In the genomic region with DNA sequence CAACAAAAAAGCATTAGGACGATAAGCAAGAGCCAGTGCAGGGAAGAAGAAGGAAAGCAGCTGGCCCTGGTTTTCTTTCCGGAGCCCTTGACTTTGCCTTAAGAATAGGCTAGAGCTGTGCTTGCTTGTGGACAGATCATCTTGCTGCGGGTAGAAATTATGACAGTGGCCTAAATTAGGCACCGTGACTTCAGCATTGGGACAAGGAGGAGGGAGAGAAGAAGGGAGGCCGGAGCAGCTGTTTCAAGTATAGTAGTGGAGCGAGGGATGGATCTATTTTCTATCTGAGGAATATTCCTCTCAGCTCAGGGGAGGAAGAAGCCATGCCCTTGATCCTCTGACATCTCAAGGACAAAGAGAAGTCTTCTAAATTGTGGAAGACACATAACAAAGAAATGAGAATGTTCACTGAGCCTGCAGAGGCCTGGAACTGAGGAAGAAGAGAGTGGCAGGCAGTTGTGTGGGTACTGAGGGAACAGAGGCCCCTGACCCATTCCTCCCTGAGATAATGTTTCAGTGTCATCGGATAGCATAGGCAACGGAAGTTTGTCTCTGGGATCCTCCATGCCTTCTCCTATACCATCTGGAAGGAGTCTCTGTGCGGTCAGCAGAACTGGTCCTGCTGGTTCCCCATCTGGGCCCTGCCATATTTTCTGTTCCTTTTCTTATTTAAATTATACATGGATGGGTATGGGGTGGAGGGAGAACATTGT, we compare ENCODE assay signal across 22 mouse cellular contexts. TPM values are rescaled to one million over a fixed set of nuclear protein-coding genes. Genes with fewer than 3 reads are reported as not detected.
DNase-seq lines count a peak whose midpoint lies in the region; ATAC-seq lines count a peak whose summit lies in the region.
"Had no signal": no experiment of that assay in that cellular context is flagged by ENCODE, and none has a peak within 500 bp of the region (broad histone marks: within the 10 kb centered on the region; RNA-seq: fewer than 3 reads in every experiment).

No protein-coding gene starts in this region.

- ATAC-seq in frontal cortex, adult (ENCODE audit: low TSS enrichment) = peak; percentile 76
- ATAC-seq: CD4-positive, CD25-positive, alpha-beta regulatory T cell, adult 4 months; forebrain, postnatal 0 days; inflammation-experienced regulatory T-cells, adult 6 months; midbrain, embryonic 13.5 days had no signal

- DNase-seq in frontal cortex, postnatal 25 days (ENCODE audit: low spot score in 2 of 2) = no peak
- DNase-seq in heart, adult 11 months = peak; percentile 36
- DNase-seq in heart, postnatal 4 days = no peak
- DNase-seq in kidney, postnatal 10 days = peak; percentile 8
- no peak for DNase-seq in kidney, adult 11 months
- DNase-seq in embryo, embryonic 10.5 days (ENCODE audit: low spot score) = no peak
- DNase-seq: adrenal gland, adult 8-10 months; cerebellum, adult 11-12 months; cerebellum, adult 9-11 months; forebrain, postnatal 0 days; heart, postnatal 10 days; kidney, adult 18-20 months; liver; lung, adult 2 months; lung, postnatal 10 days; right cerebral cortex, postnatal 25 days; spleen, adult 18-20 months; thymus, postnatal 14 days had no signal

RNA-seq across cellular contexts. Expression of a gene that starts 52.8 kb away (rescaled TPM):
- total RNA-seq in heart, postnatal 4 days (2021) = 10 to 100 TPM; 85.6 to 91.3 TPM

Comparison
In these comparisons a context has a peak if more than half of its experiments do, and no peak if none do; other contexts are left out.
1. DNase-seq: peak in heart, adult 11 months (single experiment) and kidney, postnatal 10 days (single experiment); none in frontal cortex, postnatal 25 days (0 of 2), heart, postnatal 4 days (single experiment), kidney, adult 11 months (single experiment) and embryo, embryonic 10.5 days (single experiment).